Mouse (Mus musculus) MEL (cell line): ENCODE measurements at regions not wholly inside any gene's neighbourhood (a gene's known extent, or its start where the extent isn't known, plus 50 kb on each side); places are given as distances from the start of the nearest gene placed in this dataset.

Source experiments
- DNase-seq: peaks from one replicate; pipeline ENCODE4 v3.0.0; 2011; ENCODE audit warnings: low read depth, low spot score
- H3K27ac ChIP-seq: 2 replicates; pipeline ENCODE4 v1.5.1; 2012; ENCODE audit warnings: low read depth, mild to moderate bottlenecking, control low read depth, low read length, moderate library complexity; ENCODE audit not compliant: control insufficient read depth
- H3K27me3 ChIP-seq, 2 experiments: fragments of 150-350 bp in 1 of 2; sonication (generic) in 1 of 2; 2 replicates each; pipeline ENCODE4 v1.6.1; 2012; ENCODE audit warnings: low read length in 2 of 2, mild to moderate bottlenecking in 2 of 2, improper control_type of control experiment in 1 of 2, moderate library complexity in 1 of 2; ENCODE audit not compliant: insufficient read depth in 2 of 2, control insufficient read depth in 1 of 2
- H3K36me3 ChIP-seq, 2 experiments: 2 replicates each; pipeline ENCODE4 v1.6.1; 2012 to 2014; ENCODE audit warnings: low read length in 2 of 2, improper control_type of control experiment in 1 of 2, inconsistent platforms in 1 of 2, mild to moderate bottlenecking in 1 of 2; ENCODE audit not compliant: insufficient read depth in 2 of 2, control insufficient read depth in 1 of 2
- H3K4me1 ChIP-seq, 2 experiments: fragments of 150-350 bp in 1 of 2; sonication (generic) in 1 of 2; 2 replicates each; pipeline ENCODE4 v1.6.1; 2012; ENCODE audit warnings: low read length in 2 of 2, improper control_type of control experiment in 1 of 2, mild to moderate bottlenecking in 1 of 2; ENCODE audit not compliant: insufficient read depth in 2 of 2, control insufficient read depth in 1 of 2
- H3K4me3 ChIP-seq, 2 experiments: fragments of 150-350 bp in 1 of 2; sonication (generic) in 1 of 2; 2 replicates each; pipeline ENCODE4 v1.5.1; 2012; ENCODE audit warnings: low read depth in 2 of 2, low read length in 2 of 2, mild to moderate bottlenecking in 2 of 2, moderate library complexity in 2 of 2, control low read depth in 1 of 2, improper control_type of control experiment in 1 of 2; ENCODE audit not compliant: control insufficient read depth in 1 of 2, insufficient read depth in 1 of 2
- H3K79me2 ChIP-seq: 2 replicates; pipeline ENCODE4 v1.6.1; 2012; ENCODE audit warnings: mild to moderate bottlenecking, low read length, moderate library complexity; ENCODE audit not compliant: control insufficient read depth, poor library complexity, insufficient read depth
- H3K9ac ChIP-seq: 2 replicates; pipeline ENCODE4 v1.6.1; 2012; ENCODE audit warnings: low read depth, mild to moderate bottlenecking, control low read depth, low read length, moderate library complexity; ENCODE audit not compliant: control insufficient read depth, poor library complexity, severe bottlenecking
- H3K9me3 ChIP-seq: fragments of 150-350 bp; sonication (generic); replicated peaks from 2 replicates; pipeline ENCODE4 v1.6.1; 2012; ENCODE audit warnings: mild to moderate bottlenecking, low read length, improper control_type of control experiment, moderate library complexity; ENCODE audit not compliant: insufficient read depth
- BHLHE40 ChIP-seq: IDR thresholded peaks from 2 replicates; pipeline ENCODE4 v1.6.1; 2012; ENCODE audit warnings: low read depth, mild to moderate bottlenecking, inconsistent platforms, low read length, improper control_type of control experiment, borderline replicate concordance
- CHD1 ChIP-seq: IDR thresholded peaks from 2 replicates; pipeline ENCODE4 v1.6.1; 2012; ENCODE audit warnings: low read depth, mild to moderate bottlenecking, inconsistent platforms, low read length, improper control_type of control experiment
- CHD2 ChIP-seq: IDR thresholded peaks from 2 replicates; pipeline ENCODE4 v1.6.1; 2011; ENCODE audit warnings: low read length, improper control_type of control experiment
- EP300 ChIP-seq, 2 experiments: IDR thresholded peaks; 2 replicates each; pipeline ENCODE4 v1.6.1; 2011; ENCODE audit warnings: improper control_type of control experiment in 2 of 2, low read length in 2 of 2, low read depth in 1 of 2, mild to moderate bottlenecking in 1 of 2
- GABPA ChIP-seq: IDR thresholded peaks from 2 replicates; pipeline ENCODE4 v1.6.1; 2012; ENCODE audit warnings: low read depth, mild to moderate bottlenecking, inconsistent platforms, low read length, improper control_type of control experiment, moderate library complexity
- JUND ChIP-seq: IDR thresholded peaks from 2 replicates; pipeline ENCODE4 v1.6.1; 2011; ENCODE audit warnings: low read depth, mild to moderate bottlenecking, improper control_type of control experiment, low read length
- KAT2A ChIP-seq: conservative IDR thresholded peaks from 2 replicates; pipeline ENCODE4 v1.6.1; 2012; ENCODE audit warnings: low read depth, low read length, improper control_type of control experiment, inconsistent platforms
- MAFK ChIP-seq: IDR thresholded peaks from 2 replicates; pipeline ENCODE4 v1.6.1; 2011; ENCODE audit warnings: low read depth, mild to moderate bottlenecking, low read length, improper control_type of control experiment, borderline replicate concordance
- MXI1 ChIP-seq: IDR thresholded peaks from 2 replicates; pipeline ENCODE4 v1.6.1; 2011; ENCODE audit warnings: mild to moderate bottlenecking, low read depth, low read length, improper control_type of control experiment
- MYB ChIP-seq: IDR thresholded peaks from 2 replicates; pipeline ENCODE4 v1.6.1; 2011; ENCODE audit warnings: mild to moderate bottlenecking, low read depth, low read length, improper control_type of control experiment
- NELFE ChIP-seq: IDR thresholded peaks from 2 replicates; pipeline ENCODE4 v1.6.1; 2011; ENCODE audit warnings: low read depth, low read length, improper control_type of control experiment
- NRF1 ChIP-seq: IDR thresholded peaks from 2 replicates; pipeline ENCODE4 v1.6.1; 2014; ENCODE audit warnings: low read depth, mild to moderate bottlenecking, inconsistent platforms, low read length, improper control_type of control experiment, moderate library complexity; ENCODE audit not compliant: poor library complexity, insufficient read depth, severe bottlenecking
- POLR2A ChIP-seq, 2 experiments: IDR thresholded peaks; 2 replicates each; pipeline ENCODE4 v1.6.1; 2011 to 2012; ENCODE audit warnings: low read length in 2 of 2, mild to moderate bottlenecking in 2 of 2, control low read depth in 1 of 2, improper control_type of control experiment in 1 of 2, low read depth in 1 of 2, moderate library complexity in 1 of 2; ENCODE audit not compliant: control insufficient read depth in 1 of 2, insufficient read depth in 1 of 2, poor library complexity in 1 of 2
- POLR2AphosphoS5 ChIP-seq: IDR thresholded peaks from 2 replicates; pipeline ENCODE4 v1.6.1; 2012; ENCODE audit warnings: low read depth, borderline replicate concordance, mild to moderate bottlenecking, inconsistent platforms, low read length, moderate library complexity, mixed read lengths
- RAD21 ChIP-seq: IDR thresholded peaks from 2 replicates; pipeline ENCODE4 v1.6.1; 2011; ENCODE audit warnings: mild to moderate bottlenecking, low read depth, low read length, improper control_type of control experiment
- SIN3A ChIP-seq: IDR thresholded peaks from 2 replicates; pipeline ENCODE4 v1.6.1; 2012; ENCODE audit warnings: low read length, improper control_type of control experiment, inconsistent platforms
- SMC3 ChIP-seq: IDR thresholded peaks from 2 replicates; pipeline ENCODE4 v1.6.1; 2011; ENCODE audit warnings: low read depth, low read length, improper control_type of control experiment
- TBP ChIP-seq: IDR thresholded peaks from 2 replicates; pipeline ENCODE4 v1.8.0; 2011; ENCODE audit warnings: low read depth, low read length, improper control_type of control experiment
- TCF12 ChIP-seq: IDR thresholded peaks from 2 replicates; pipeline ENCODE4 v1.6.1; 2014; ENCODE audit warnings: low read depth, mild to moderate bottlenecking, inconsistent platforms, low read length, improper control_type of control experiment, moderate library complexity
- UBTF ChIP-seq: IDR thresholded peaks from 2 replicates; pipeline ENCODE4 v1.6.1; 2012; ENCODE audit warnings: low read depth, mild to moderate bottlenecking, inconsistent platforms, low read length, improper control_type of control experiment, moderate library complexity, borderline replicate concordance; ENCODE audit not compliant: insufficient read depth
- USF1 ChIP-seq: IDR thresholded peaks from 2 replicates; pipeline ENCODE4 v1.6.1; 2014; ENCODE audit warnings: low read depth, mild to moderate bottlenecking, inconsistent platforms, low read length, improper control_type of control experiment, moderate library complexity
- ZC3H11A ChIP-seq: IDR thresholded peaks from 2 replicates; pipeline ENCODE4 v1.6.1; 2012; ENCODE audit warnings: low read depth, mild to moderate bottlenecking, inconsistent platforms, low read length, improper control_type of control experiment

- no peaks in the 10 kb centered on the region for H3K36me3 ChIP-seq
- H3K9ac ChIP-seq: no peak overlapping the region
- H3K27ac ChIP-seq: no peak overlapping the region
- no peaks in the 10 kb centered on the region for H3K79me2 ChIP-seq
- H3K4me3 ChIP-seq: no peak overlapping the region
- TF ChIP-seq SMC3 (no peak), POLR2AphosphoS5 (no peak), TCF12 (no peak), MAFK (no peak), SIN3A (no peak), EP300 (IDR thresholded peaks at IDR 0.05; ENCODE audit: low read depth in 1 of 2, low read length in 2 of 2) (no peak), CHD2 (no peak), MYB (no peak)
- TF ChIP-seq, all 39 proteins: peak for 0
- Histone ChIP-seq H3K4me1 (no peaks in the 10 kb centered on the region), H3K9me3 (no peaks in the 10 kb centered on the region), H3K27me3 (peaks cover 2 to 6% of the 10 kb centered on the region in 2 experiments; a peak in 3 of 4 replicates)
- no peak for DNase-seq
These were observed 114.6 kb upstream of the Xpo1 start for GRCm38 (mm10) chr11:23141100-23141837.

DNA sequence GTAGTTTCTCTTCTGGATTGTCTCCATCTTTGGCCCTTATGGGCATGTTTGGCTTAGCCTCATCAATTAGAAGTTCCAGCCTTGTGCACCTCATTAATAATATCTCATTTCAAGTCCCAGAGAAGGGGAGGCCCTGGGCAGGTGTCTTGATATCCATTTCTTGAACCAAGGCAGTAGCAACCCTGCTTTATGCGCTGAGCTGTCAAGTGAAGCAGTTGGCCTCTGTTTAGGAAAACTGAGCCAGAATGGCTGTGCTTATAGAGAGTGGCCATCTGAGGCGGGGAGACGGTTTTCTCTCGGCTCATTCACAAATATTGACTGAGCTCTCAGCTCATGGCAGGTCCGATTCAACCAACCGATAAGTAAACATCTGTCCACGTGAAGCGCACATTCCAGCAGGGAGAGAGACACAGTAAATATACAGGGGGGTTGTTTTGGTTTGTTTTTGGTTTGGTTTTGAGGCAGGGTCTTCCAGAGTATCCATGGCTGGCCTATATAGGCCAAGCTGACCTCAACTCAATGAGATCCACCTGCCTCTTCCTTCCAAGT is 107.7 kb upstream of the Xpo1 start:
- no peaks in the 10 kb centered on the region for H3K4me1 ChIP-seq
- H3K79me2 ChIP-seq: no peaks in the 10 kb centered on the region
- no peaks in the 10 kb centered on the region; a peak in 1 of 4 replicates for H3K27me3 ChIP-seq
- TF ChIP-seq POLR2A (IDR thresholded peaks at IDR 0.05; ENCODE audit: control insufficient read depth in 1 of 2, insufficient read depth in 1 of 2, low read depth in 1 of 2, low read length in 2 of 2, poor library complexity in 1 of 2) (no peak), CHD1 (no peak), NRF1 (no peak), MXI1 (no peak), NELFE (no peak), BHLHE40 (no peak), USF1 (no peak), ZC3H11A (no peak), GABPA (no peak), MYB (no peak), UBTF (no peak), POLR2AphosphoS5 (no peak), JUND (no peak), KAT2A (no peak), RAD21 (no peak), TBP (no peak)
- no peaks in the 10 kb centered on the region for H3K36me3 ChIP-seq
- H3K9me3 ChIP-seq: no peaks in the 10 kb centered on the region
- no peak for DNase-seq
- no peak overlapping the region for H3K27ac ChIP-seq
- no peak overlapping the region for H3K4me3 ChIP-seq
- H3K9ac ChIP-seq: no peak overlapping the region
